Mouse (Mus musculus) brown adipose tissue, adult 24 weeks (tissue): ENCODE results near the gene Fancl. TPM values are rescaled to one million over a fixed set of nuclear protein-coding genes. Genes with fewer than 3 reads are reported as not detected.
A peak's percentile ranks its signal among the peaks of the same experiment; 100 is the strongest.

ENCODE experiments used
- H3K27ac ChIP-seq: fragments of 200-500 bp; replicated peaks from 2 replicates; pipeline ENCODE4 v1.5.1; 2012; ENCODE audit warnings: low read depth, mild to moderate bottlenecking, low read length
- H3K4me1 ChIP-seq: fragments of 200-500 bp; 2 replicates; pipeline ENCODE4 v1.6.1; 2012; ENCODE audit warnings: low read length, mixed read lengths; ENCODE audit not compliant: control insufficient read depth, insufficient read depth, insufficient read length
- H3K4me3 ChIP-seq: fragments of 200-500 bp; 2 replicates; pipeline ENCODE4 v1.5.1; 2012; ENCODE audit warnings: low read depth, mild to moderate bottlenecking, low read length, moderate library complexity; ENCODE audit not compliant: insufficient read depth
- polyA plus RNA-seq: library from polyadenylated mRNA; stranded (reverse); fragments of >200 nt; gene quantifications from 2 replicates; pipeline ENCODE4 v1.2.4, GENCODE M21; 2012; ENCODE audit not compliant: missing spikeins, insufficient read depth, insufficient read length

The Fancl gene
- polyA plus RNA-seq, 1 experiment, result 3.0 TPM

GRCm38 (mm10) chr11:26450636-26451035, 64.7 kb downstream of the Fancl start:
- H3K4me1 ChIP-seq, result no peaks in the 10 kb centered on the region
- no peak overlapping the region for H3K4me3 ChIP-seq
- no peak overlapping the region for H3K27ac ChIP-seq

DNA sequence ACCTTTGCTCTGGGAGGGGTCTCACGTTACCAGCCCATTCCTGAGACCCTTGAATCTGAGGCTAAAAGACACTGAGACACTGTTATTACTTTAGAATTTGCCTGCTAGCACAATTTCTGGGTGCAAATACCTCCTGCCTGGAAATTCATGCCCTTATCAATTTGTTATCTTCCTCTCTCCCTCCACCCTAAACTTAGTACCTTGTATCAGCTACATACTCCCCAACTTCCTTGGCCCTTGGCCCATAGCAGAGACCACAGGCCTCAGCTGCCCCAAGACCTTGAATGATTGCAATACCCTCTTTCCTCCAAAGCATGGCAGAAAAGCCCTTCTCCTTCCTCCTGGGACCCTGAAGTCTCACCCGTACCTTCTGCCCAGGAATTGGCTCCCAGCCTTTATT, 65.3 kb downstream of the Fancl start:
- Histone ChIP-seq H3K4me1 (no peaks in the 10 kb centered on the region), H3K4me3 (no peak overlapping the region), H3K27ac (no peak overlapping the region)

DNA sequence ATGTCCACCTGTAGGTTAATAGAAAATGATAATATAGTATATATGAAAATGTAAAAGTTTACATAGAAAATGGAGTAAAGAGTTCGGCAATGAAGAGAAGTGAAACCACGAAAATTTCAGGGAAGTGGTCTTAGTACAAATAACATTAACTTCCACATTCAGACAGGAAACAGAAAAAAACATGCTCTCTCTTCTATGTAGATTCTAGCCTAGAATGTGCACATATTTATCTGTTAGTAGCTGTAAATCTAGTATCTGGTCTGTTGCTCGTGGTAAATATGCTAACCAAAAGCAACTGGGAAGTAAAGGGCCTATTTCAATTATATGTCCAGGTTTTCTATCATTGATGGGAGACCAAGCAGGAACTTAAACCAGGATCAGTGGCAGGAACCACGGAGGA, 66.8 kb downstream of the Fancl start:
- Histone ChIP-seq H3K4me1 (no peaks in the 10 kb centered on the region), H3K27ac (peak overlapping the region; percentile 70), H3K4me3 (no peak overlapping the region)

DNA sequence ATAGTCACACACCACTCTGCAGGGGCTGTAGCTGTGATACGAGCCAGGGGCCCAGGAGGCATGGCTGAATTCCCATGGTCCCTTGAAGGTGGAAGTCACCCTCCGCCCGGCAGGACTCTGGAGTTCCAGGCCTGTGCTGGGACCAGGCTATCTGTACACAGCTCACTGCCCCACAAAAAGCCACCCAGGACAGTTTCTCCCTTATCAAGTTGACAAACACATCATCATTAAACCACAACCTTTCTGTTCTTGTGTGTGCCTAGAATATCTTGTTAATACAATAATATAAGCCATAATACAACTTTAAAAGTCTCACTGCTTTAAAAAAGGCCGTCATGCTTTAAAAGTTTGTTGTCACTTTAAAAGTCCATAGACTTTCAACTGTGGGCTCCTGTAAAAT, 68.1 kb downstream of the Fancl start:
- Histone ChIP-seq H3K4me3 (no peak overlapping the region), H3K4me1 (no peaks in the 10 kb centered on the region), H3K27ac (no peak overlapping the region)

DNA sequence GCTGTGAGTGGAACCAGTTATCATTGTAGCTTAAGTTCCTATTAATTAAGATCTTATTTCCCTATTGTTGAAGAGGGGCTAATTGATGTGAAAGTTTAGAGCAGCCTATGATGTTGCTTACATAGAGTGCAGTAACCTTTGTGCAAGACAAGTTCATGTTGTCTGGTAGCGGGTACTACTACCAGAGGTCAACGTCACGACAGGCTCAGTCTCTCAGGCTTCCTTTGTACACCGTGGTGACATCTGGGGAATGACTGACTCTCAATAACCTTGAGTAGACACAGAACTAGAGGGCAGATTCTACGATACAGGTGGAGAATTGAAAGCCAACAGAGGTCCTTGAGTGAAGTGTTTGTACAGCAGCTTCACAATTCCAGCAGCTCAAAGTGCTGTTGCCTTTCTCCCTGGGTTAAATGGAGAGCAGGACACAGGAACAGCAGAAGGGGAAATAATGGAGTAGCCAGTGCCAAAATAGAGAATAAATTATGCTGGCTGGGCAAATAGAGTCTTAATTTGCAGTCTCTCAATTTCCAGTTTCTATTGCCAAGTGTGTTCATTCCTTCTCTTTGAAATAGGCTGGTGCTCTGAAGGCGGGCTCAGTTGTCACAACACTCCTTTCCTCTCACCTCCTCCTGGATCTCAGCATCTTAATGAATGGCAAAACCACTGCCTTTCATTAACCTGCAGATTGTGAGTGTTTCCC, 91.3 kb downstream of the Fancl start:
- Histone ChIP-seq H3K27ac (no peak overlapping the region), H3K4me3 (no peak overlapping the region), H3K4me1 (no peaks in the 10 kb centered on the region)

DNA sequence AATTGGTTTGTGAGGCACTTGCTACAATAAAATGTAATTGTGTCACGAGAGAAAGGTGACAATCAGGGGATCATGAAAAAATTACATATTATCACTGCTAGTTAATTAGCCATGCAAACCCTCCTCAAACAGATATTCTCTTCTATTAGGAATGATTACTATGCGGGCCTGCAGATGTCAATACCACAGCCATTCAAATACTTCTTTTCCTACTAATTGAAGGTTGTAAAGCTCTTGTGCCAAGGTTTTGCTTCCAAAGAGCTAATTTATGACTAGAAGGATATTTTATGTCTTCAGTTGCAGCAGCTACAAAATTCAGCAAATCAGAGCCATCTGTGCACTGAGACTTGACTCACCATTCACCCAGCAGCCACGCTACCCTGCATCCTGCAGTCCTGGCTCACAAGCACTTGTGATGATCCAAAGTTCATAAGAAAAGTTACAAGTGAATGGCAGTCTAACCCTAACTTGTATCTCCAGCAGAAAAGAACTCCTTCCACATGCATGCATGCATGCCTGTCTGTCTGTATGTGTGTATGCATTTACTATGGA, 95.8 kb downstream of the Fancl start:
- Histone ChIP-seq H3K27ac (no peak overlapping the region), H3K4me3 (no peak overlapping the region), H3K4me1 (no peaks in the 10 kb centered on the region)

GRCm38 (mm10) chr11:26489761-26490466, 104.0 kb downstream of the Fancl start:
- Histone ChIP-seq H3K4me1 (0 out of 2 replicates have a peak, but pooled peaks cover 2% of the 10 kb centered on the region), H3K4me3 (no peak overlapping the region), H3K27ac (no peak overlapping the region)

DNA sequence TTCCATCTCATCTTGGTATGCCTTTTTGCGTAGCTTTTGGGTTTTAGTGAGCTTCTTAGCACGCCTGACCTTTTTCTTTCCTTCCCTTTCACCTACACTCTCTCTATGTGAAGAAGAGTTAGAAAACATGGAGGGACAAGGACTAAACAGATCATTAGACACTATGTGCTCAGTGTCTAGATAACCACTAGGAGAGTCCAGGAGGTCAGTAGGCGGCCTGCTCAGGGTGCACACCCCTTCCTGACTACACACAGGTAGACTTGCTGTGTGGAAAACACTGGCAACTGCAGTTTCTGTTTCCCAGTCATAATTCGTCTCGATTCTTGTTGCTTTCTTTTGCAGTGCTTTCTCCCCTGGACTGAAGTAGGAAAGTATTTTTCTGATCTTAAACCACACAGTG, 110.0 kb downstream of the Fancl start:
- H3K4me1 ChIP-seq, result no peaks in the 10 kb centered on the region
- no peak overlapping the region for H3K27ac ChIP-seq
- no peak overlapping the region for H3K4me3 ChIP-seq

DNA sequence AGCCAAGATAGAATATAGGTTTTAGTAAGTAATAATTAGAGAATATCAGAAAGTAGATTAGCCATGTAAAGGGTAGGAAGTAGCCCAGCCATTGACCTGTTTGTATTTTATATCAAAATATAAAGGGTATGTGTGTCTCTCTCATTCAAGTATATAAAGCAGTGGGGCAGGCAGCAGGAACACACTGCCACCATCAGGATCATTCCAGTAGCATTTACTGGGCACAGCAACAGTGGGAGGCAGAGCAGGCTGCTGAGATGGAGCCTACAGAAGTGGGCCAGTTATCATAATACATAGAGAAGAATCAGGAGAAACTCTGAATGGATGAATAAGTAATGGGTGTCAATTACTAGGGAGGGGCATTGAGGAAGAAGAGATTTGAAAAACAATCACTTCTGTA, 127.7 kb downstream of the Fancl start:
- no peak overlapping the region for H3K4me3 ChIP-seq
- H3K27ac ChIP-seq, result no peak overlapping the region
- H3K4me1 ChIP-seq, result no peaks in the 10 kb centered on the region

DNA sequence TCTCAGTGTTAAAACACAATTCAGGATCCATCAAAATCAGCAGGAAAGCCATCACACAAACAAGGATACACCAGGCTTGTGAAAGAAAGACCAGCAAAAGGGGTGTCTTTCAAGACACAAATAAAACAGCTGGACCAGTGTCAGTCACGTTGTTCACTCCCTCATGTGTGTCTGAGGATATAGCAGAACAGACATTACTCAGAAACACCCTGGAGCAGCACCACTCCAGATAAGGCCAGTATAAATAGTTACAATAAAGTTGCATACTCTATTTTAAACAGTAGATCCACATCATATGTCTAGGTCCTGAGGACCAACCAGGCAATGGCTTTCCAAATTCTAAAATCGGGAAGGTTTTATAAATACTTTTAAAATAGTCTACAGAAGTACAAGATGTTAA, 130.2 kb downstream of the Fancl start:
- H3K4me1 ChIP-seq, result no peaks in the 10 kb centered on the region
- H3K4me3 ChIP-seq, result no peak overlapping the region
- H3K27ac ChIP-seq, result no peak overlapping the region

- no peak overlapping the region for H3K4me3 ChIP-seq
- H3K27ac ChIP-seq, result no peak overlapping the region
- H3K4me1 ChIP-seq, result no peaks in the 10 kb centered on the region
These were observed 133.1 kb downstream of the Fancl start for GRCm38 (mm10) chr11:26518991-26519390.

Other genes with a start within 250 kb of the Fancl start
- gene 5730522E02Rik, start 175.4 kb upstream of the Fancl start, polyA plus RNA-seq, result not detected in 2 replicates
- gene Gm6899, start 207.1 kb downstream of the Fancl start, polyA plus RNA-seq, result not detected in 2 replicates
- 9.0 and 15.0 TPM in 2 replicates for gene Vrk2, start 207.9 kb downstream of the Fancl start, polyA plus RNA-seq